Mouse (Mus musculus): Measurements from ENCODE around the gene Ahctf1.

Ahctf1 gene

GRCm38 (mm10) chr1:179713367-179713766 is 90.1 kb downstream of the Ahctf1 start:
- DNase-seq (ENCODE audit: low spot score in 2 of 2): no peak

- DNase-seq (ENCODE audit: low spot score in 2 of 2): no peak
These were observed 90.8 kb downstream of the Ahctf1 start for GRCm38 (mm10) chr1:179712658-179713057.

DNA sequence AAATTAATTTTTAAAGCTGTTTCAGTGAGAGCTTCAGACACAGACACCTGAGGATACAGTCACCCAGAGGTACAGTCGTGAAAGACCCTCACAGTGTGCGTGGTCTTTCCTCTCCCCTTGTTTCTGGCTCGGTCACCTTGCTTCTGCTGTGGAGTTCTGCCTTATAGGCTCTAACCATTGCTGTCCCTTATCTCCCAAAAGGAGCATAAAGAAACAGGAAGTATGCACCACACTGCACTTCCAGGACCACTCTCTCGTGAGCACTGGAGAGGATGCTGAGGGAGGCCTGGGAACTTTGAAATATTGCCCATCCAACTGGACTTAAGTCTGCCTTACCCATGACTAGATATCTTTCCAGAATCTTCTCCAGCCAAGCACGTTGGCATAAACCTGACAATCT is 92.7 kb downstream of the Ahctf1 start:
- no peak for DNase-seq (ENCODE audit: low spot score in 2 of 2)

GRCm38 (mm10) chr1:179709390-179709789 is 94.1 kb downstream of the Ahctf1 start:
- DNase-seq (ENCODE audit: low spot score in 2 of 2): no peak

DNA sequence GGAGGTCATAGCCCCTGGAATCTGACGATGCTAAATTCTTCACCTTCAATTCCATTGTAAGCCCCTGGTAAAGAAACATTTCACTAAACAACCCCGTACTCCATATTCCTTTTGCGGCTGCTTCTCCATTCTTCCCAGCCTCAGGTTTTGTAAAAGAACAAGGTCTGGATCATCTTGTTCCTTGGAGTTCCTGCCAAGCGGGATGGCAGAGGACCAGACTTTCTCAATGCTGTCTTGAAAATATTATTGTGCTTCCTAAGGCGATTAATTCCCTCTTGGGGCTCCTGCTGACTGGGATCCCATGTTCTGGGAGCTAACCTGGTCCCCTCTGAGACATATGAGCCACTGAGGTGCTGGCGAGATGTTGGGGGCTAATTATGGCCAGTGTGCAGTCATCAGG is 98.3 kb downstream of the Ahctf1 start:
- DNase-seq (ENCODE audit: low spot score in 2 of 2): no peak

DNA sequence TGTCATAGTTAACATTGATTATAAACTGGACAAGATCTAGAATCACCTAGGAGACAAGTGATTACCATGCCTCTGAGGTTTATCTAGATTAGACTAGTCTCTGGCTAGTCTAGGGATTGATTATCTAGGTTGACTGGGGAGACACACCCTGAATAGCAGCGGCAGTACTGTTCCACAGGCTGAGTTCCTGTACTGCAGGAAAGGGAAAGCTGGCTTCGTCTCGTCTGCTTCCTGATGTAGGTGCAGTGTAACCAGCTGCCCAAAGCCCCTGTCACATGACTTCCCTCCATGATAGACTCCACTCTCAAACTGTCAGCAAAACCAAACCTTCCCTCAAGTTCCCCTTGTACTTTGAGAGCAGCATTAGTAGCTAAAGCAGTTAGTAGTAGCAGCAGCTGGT is 99.3 kb downstream of the Ahctf1 start:
- no peak for DNase-seq (ENCODE audit: low spot score in 2 of 2)
